Comparison of ENCODE assay signal across 9 mouse cellular contexts in the genomic region with DNA sequence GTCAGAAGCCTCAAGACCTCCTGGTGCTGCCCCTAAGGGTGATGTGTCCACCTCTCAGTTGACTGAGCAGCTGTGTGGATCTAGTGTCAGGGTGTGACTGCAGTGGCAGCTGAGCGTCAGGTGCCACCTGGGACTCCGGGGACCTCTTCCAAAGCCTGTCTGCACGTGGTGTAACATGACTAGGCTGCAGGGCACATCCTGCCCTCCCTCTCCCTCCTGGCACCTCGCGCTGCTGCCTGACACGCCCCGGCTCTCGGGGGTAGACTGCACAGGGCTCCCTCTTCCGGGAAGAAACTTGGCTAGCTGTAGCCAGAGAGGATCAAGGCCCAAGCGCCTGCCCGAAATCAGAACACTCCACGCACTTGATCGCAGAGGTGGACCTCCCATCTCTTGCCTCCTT.
DNase-seq lines count a peak whose midpoint lies in the region; ATAC-seq lines count a peak whose summit lies in the region.
"Had no signal": no experiment of that assay in that cellular context is flagged by ENCODE, and none has a peak within 500 bp of the region (broad histone marks: within the 10 kb centered on the region; RNA-seq: fewer than 3 reads in every experiment).

No protein-coding gene starts in this region.

- H3K4me2 ChIP-seq in embryonic facial prominence, embryonic 15.5 days (replicated peaks) = no peak overlapping the region
- H3K4me2 ChIP-seq in forebrain, embryonic 12.5 days = no peak overlapping the region

- H3K4me3 ChIP-seq in embryonic facial prominence, embryonic 15.5 days (replicated peaks) = no peak overlapping the region
- no peak overlapping the region for H3K4me3 ChIP-seq in forebrain, embryonic 12.5 days (replicated peaks)
- H3K4me3 ChIP-seq: megakaryocyte, embryonic 14.5 days had no signal

- WGBS in embryonic facial prominence, embryonic 15.5 days = 44% methylated on average over 13 of the region's 13 CpGs
- WGBS in forebrain, embryonic 12.5 days = 79% methylated on average over 13 of the region's 13 CpGs

- no peak overlapping the region for H3K27ac ChIP-seq in embryonic facial prominence, embryonic 15.5 days (replicated peaks)
- no peak overlapping the region for H3K27ac ChIP-seq in forebrain, embryonic 12.5 days

- ATAC-seq in frontal cortex, adult (ENCODE audit: low TSS enrichment) = peak; percentile 50; the same call in 1 of the 2 replicates
- peak; percentile 56 for ATAC-seq in embryonic facial prominence, embryonic 15.5 days (ENCODE audit: insufficient number of reproducible peaks, low FRiP score, low TSS enrichment, low read depth)
- peak; percentile 42 for ATAC-seq in megakaryocyte, adult 5-6 weeks (ENCODE audit: poor library complexity, severe bottlenecking)
- no peak for ATAC-seq in erythroid progenitor cell, adult 5-6 weeks (replicated peaks; ENCODE audit: low FRiP score, poor library complexity, severe bottlenecking)
- no peak for ATAC-seq in forebrain, embryonic 12.5 days (ENCODE audit: low FRiP score)

- no peak overlapping the region for H3K9ac ChIP-seq in embryonic facial prominence, embryonic 15.5 days
- no peak overlapping the region for H3K9ac ChIP-seq in forebrain, embryonic 12.5 days

- H3K9me3 ChIP-seq in embryonic facial prominence, embryonic 15.5 days (replicated peaks) = no peaks in the 10 kb centered on the region
- no peaks in the 10 kb centered on the region for H3K9me3 ChIP-seq in forebrain, embryonic 12.5 days
- H3K9me3 ChIP-seq: megakaryocyte, embryonic 14.5 days had no signal

- DNase-seq in frontal cortex, adult 2 months (ENCODE audit: extremely low spot score in 1 of 2, low spot score in 1 of 2) = no peak
- DNase-seq in induced T-regulatory cell, adult 2 months (ENCODE audit: low read depth) = peak; percentile 49
- DNase-seq in urinary bladder, adult 2 months (ENCODE audit: low spot score) = peak; percentile 34

- H3K36me3 ChIP-seq in embryonic facial prominence, embryonic 15.5 days = no peaks in the 10 kb centered on the region
- no peaks in the 10 kb centered on the region for H3K36me3 ChIP-seq in forebrain, embryonic 12.5 days (replicated peaks)

- no peaks in the 10 kb centered on the region for H3K27me3 ChIP-seq in embryonic facial prominence, embryonic 15.5 days
- no peaks in the 10 kb centered on the region for H3K27me3 ChIP-seq in forebrain, embryonic 12.5 days

- H3K4me1 ChIP-seq in embryonic facial prominence, embryonic 15.5 days = peaks cover 17% of the 10 kb centered on the region
- H3K4me1 ChIP-seq in forebrain, embryonic 12.5 days = peaks cover 11% of the 10 kb centered on the region

Comparison
In these comparisons a context has a peak if more than half of its experiments do, and no peak if none do; other contexts are left out.
1. ATAC-seq: peak in frontal cortex, adult (single experiment), embryonic facial prominence, embryonic 15.5 days (single experiment) and megakaryocyte, adult 5-6 weeks (single experiment); none in erythroid progenitor cell, adult 5-6 weeks (single experiment) and forebrain, embryonic 12.5 days (single experiment).
2. DNase-seq: peak in induced T-regulatory cell, adult 2 months (single experiment) and urinary bladder, adult 2 months (single experiment); none in frontal cortex, adult 2 months (0 of 2).